Mouse (Mus musculus) frontal cortex, postnatal 14 days (tissue): ENCODE measurements around the gene Sema4g.

Source experiments
- DNase-seq, 2 experiments: peaks; one replicate each; pipeline ENCODE4 v3.0.0; 2022; ENCODE audit warnings: low spot score in 2 of 2

Sema4g gene

GRCm38 (mm10) chr19:45048644-45049365 lies 59.9 kb downstream of the Sema4g start:
- no peak for DNase-seq

- DNase-seq: no peak
Observed at GRCm38 (mm10) chr19:45049523-45049922, 60.6 kb downstream of the Sema4g start.
